Mouse (Mus musculus): ENCODE data around the gene Alkbh2.

GRCm38 (mm10) chr5:114175596-114176171, 47.7 kb upstream of the Alkbh2 start:
- TF ChIP-seq POLR2A (IDR thresholded peaks at IDR 0.05; ENCODE audit: insufficient read length, low read depth) (peak; percentile 85), MYOD1 (IDR thresholded peaks at IDR 0.05; ENCODE audit: control insufficient read depth in 1 of 3, insufficient read length in 2 of 3, low read depth in 2 of 3) (peak in 2 of 3 experiments; percentile 54 to 78), MAX (IDR thresholded peaks at IDR 0.05; ENCODE audit: low read depth) (no peak), E2F4 (IDR thresholded peaks at IDR 0.05; ENCODE audit: insufficient read depth) (no peak), USF1 (IDR thresholded peaks at IDR 0.05; ENCODE audit: low read depth) (no peak), TCF12 (IDR thresholded peaks at IDR 0.05; ENCODE audit: insufficient read depth, poor library complexity, severe bottlenecking) (no peak), POLR2AphosphoS2 (IDR thresholded peaks at IDR 0.05; ENCODE audit: insufficient read length, low read depth) (peak; percentile 46)

All from myocyte (in vitro differentiated cells).